Mouse (Mus musculus) thymus, postnatal 14 days (tissue): Measurements from ENCODE around the gene Hsdl2.
"Not testable (repeated sequence)": the region's sequence is repeated elsewhere in the genome, so short reads cannot be mapped to it uniquely, and the experiment has no call there.

ENCODE experiments used
- DNase-seq: peaks from one replicate; pipeline ENCODE4 v3.0.0; 2021

Gene Hsdl2

GRCm38 (mm10) chr4:59565571-59566188, 15.7 kb upstream of the Hsdl2 start:
- DNase-seq: no peak

- no peak for DNase-seq
Measured at GRCm38 (mm10) chr4:59567576-59568260, 13.6 kb upstream of the Hsdl2 start.

GRCm38 (mm10) chr4:59569538-59569937, 11.8 kb upstream of the Hsdl2 start:
- DNase-seq: peak; percentile 80

- DNase-seq: not testable (repeated sequence)
Measured at GRCm38 (mm10) chr4:59570519-59570918, 10.8 kb upstream of the Hsdl2 start.

- no peak for DNase-seq
Measured at GRCm38 (mm10) chr4:59572521-59573118, 8.7 kb upstream of the Hsdl2 start.

GRCm38 (mm10) chr4:59575184-59575958, 6.0 kb upstream of the Hsdl2 start:
- no peak for DNase-seq

GRCm38 (mm10) chr4:59580495-59581281, 675 bp upstream of the Hsdl2 start:
- DNase-seq: peak; percentile 72

DNA sequence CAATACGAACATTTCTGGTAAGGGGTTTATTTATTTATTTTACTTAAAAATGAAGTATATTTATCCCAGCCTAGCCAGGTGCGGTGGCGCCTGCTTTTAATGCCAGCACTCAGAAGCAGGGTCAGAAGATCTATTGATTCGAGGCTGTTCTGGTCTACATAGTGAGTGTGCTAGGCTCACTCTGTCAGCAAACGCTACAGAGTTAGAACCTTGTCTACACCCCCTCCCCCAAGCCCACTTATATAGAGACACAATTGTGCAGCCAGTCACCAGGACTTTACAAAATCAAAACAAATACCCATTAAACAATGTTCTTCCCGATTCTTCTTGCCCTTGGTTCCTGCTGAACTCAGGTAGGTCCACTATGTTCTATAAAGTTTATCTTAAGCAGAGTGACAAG, 823 bp downstream of the Hsdl2 start:
- peak; percentile 14 for DNase-seq

- DNase-seq: no peak
Measured at GRCm38 (mm10) chr4:59585097-59585496, 3.7 kb downstream of the Hsdl2 start.

- DNase-seq: no peak
Measured at GRCm38 (mm10) chr4:59587215-59587871, 6.0 kb downstream of the Hsdl2 start.

GRCm38 (mm10) chr4:59587872-59588226, 6.5 kb downstream of the Hsdl2 start:
- no peak for DNase-seq

DNA sequence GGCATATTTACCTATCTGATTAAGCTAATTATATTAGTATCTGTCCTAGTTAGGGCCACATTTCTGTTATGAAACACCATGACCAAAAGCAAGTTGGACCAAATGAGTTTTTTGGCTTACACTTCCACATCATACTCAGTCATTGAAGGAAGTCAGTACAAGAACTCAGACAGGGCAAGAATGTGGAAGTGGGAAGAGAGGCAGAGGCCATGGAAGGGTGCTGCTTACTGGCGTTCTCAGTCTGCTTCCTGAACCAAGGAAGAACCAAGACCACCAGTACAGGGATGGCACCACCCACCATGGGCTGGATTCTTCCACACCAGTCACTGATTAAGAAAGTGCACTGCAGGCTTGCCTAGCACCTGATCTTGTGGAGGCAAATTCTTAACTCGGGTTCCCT, 13.3 kb downstream of the Hsdl2 start:
- DNase-seq: no peak

GRCm38 (mm10) chr4:59596556-59596955, 15.2 kb downstream of the Hsdl2 start:
- DNase-seq: no peak

DNA sequence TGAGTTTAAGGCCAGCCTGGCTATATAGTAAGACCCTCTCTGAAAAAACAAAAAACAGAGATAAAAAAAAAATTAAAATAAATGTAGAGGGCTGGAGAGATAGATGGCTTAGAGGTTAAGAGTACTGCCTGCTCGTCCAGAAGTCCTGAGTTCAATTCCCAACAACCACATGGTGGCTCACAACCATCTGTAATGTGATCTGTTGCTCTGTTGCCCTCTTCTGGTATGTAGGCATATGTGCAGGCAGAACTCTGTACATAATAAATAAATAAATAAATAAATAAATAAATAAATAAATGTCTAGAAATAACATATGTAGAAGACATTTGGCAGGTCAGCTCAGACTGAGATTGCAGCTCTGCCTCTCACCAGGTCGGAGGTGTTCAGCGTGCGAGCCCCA, 21.3 kb downstream of the Hsdl2 start:
- no peak for DNase-seq

- DNase-seq: no peak
Measured at GRCm38 (mm10) chr4:59604892-59605291, 23.5 kb downstream of the Hsdl2 start.

DNA sequence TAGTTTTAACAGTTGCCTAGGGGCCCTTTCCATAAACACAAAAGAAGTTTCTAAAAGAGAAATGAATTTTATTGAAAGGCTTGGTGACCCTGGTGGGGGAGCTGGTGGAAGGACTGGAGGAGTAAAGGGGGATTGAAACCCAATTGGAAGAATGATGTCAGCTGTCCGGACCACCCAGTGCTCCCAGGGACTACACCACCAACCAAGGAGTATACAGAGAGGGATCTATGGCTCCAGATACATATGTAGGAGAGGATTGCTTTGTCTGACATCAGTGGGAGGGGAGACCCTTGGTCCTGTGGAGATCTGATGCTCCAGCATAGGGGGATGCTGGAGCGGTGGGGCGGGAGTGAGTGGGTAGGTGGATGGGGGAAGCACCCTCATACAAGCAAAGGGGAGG, 24.1 kb downstream of the Hsdl2 start:
- DNase-seq: no peak

DNA sequence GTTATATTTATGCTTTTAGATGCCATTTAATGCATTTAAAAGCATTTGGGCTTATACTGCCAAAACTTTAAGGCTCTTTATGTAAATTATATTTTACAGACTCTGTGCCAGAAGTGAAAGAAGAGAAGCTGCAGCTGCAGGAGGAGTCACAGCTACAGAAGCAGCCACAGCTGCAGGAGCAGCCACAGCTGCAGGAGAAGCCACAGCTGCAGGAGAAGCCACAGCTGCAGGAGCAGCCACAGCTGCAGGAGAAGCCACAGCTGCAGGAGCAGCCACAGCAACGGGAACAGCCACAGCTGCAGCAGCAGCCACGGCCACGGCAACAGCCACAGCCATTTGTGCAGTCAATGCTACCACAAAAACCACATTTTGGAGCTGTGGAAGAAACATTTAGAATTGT, 29.0 kb downstream of the Hsdl2 start:
- DNase-seq: no peak

DNA sequence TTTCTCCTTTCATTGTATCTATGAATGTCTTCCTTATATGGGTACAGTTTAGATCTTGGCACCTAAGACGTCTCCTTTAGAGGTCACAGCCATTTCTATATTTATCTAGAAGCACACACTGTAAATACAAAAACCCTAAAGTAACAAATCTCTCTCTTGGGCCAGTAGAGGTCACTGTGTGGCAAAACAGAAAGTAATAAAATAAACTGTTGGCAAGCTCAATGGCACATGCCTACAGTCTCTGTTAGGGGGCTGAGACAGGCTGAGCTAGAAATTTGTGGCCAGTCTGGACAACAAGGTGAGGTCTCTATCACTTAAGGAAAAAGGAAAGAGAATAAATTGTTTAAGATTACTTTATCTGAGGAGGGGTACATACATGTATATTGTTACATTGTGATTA, 33.6 kb downstream of the Hsdl2 start:
- DNase-seq: peak; percentile 21

GRCm38 (mm10) chr4:59619611-59620245, 38.4 kb downstream of the Hsdl2 start:
- no peak for DNase-seq

DNA sequence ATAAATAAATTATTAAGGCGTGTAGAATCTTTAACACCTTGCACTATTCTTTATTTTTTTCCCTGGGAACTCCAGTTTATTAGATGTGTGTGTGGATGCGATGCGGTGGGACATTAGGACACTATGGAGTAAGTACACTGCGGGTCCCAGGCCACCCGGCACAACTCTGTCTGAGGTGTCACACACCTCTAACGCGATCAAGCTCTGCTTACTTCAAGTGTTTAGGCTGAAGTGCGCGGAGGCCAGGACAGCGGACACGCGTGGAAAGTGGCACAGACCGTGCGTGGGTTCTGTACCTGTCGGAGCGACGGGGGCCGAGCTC, 44.3 kb downstream of the Hsdl2 start:
- DNase-seq: no peak

DNA sequence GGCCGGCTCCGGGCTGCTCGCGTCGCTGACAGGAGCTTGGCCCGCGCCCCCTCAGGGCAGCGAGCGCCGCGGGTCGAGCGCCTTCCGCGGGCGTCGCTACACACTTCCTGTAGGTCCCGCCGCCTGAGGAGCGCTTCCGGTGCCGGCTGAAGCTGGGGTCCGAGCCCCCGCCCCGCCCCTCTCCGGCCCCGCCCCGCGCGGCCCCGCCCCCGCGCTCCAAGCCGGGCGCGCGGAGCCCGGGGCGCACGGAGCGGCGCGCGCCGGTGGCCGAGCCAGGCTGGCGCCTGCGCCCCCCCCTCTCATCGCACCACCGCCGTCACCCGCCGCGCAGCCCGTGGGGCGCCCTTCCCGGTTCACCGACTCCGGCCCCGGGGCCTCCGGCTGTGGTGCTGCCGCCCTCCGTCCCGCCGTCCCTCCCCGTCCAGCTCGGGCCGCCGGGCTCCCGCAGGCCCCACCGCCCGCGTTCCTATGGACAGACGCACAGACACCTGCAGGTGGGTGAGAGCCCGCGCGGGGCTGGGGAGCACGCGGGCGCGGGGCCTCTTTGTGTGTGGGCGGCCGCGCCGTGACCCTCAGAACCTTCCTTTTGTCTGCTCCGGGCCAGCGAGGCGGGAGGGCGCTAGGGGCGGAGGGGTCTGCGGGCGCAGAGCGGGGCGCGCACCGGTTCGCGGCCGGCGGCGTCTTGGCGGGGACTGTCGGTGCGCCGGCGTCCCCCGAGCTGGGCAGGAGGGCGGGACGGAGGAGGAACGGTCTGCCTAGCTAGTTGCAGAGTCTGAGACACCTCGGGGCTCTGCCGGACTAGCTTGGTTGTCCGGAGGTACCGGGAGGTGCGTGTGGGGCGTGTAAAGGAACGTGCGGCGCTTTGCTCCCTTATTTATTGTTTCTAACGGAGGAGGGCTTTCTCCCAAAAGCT, 44.9 kb downstream of the Hsdl2 start, which contains the start of gene E130308A19Rik:
E130308A19Rik (plus strand) TSS at position 214 of the 913 bp plus-strand sequence.
- DNase-seq: peak; percentile 90
